Mouse (Mus musculus): ENCODE data around the gene Hnrnpf.

- no peak for TF ChIP-seq CTCF (IDR thresholded peaks at IDR 0.05; ENCODE audit: low read depth)
- TF ChIP-seq EP300 (IDR thresholded peaks at IDR 0.05; ENCODE audit: low read depth) = no peak
Measured at GRCm38 (mm10) chr6:117908424-117908900, 8.3 kb downstream of the Hnrnpf start.

All from liver, postnatal 0 days (tissue).